Comparison of ENCODE assay signal across 8 mouse cellular contexts in genomic region chr1:60715651-60716196, GRCm38 (mm10). TPM values are rescaled to one million over a fixed set of nuclear protein-coding genes. Genes with fewer than 3 reads are reported as not detected.
DNase-seq lines count a peak whose midpoint lies in the region; ATAC-seq and TF ChIP-seq lines count a peak whose summit lies in the region.

No protein-coding gene starts in this region.

- intact Hi-C loops in heart, postnatal 14 days (cut with DNase I) = loop anchor here (2.0 to 10.0 kb wide), 5 partner anchors 47 to 239 kb away; partner anchors contain the start of gene Raph1

- H3K9ac ChIP-seq in embryonic facial prominence, embryonic 14.5 days (ENCODE audit: low read depth, low read length) = no peak overlapping the region
- no peak overlapping the region for H3K9ac ChIP-seq in midbrain, embryonic 11.5 days (ENCODE audit: low read length)

- H3K4me2 ChIP-seq in embryonic facial prominence, embryonic 14.5 days (ENCODE audit: low read depth, low read length) = no peak overlapping the region
- H3K4me2 ChIP-seq in midbrain, embryonic 11.5 days = no peak overlapping the region

- TF ChIP-seq POLR2A in lung, adult 2 months (IDR thresholded peaks at IDR 0.05; ENCODE audit: borderline replicate concordance, extremely low read depth, low read depth, low read length) = no peak

- WGBS in embryonic facial prominence, embryonic 14.5 days = 54% methylated on average over 8 of the region's 8 CpGs
- WGBS in embryonic facial prominence, embryonic 10.5 days = 77% methylated on average over 8 of the region's 8 CpGs
- WGBS in lung, adult 2 months = 28% methylated on average over 8 of the region's 8 CpGs
- WGBS in midbrain, embryonic 11.5 days = 86% methylated on average over 8 of the region's 8 CpGs

- H3K9me3 ChIP-seq in embryonic facial prominence, embryonic 14.5 days (ENCODE audit: control insufficient read depth, low read length) = no peaks in the 10 kb centered on the region
- H3K9me3 ChIP-seq in embryonic facial prominence, embryonic 10.5 days = 0 out of 2 replicates have a peak, but pooled peaks cover 3% of the 10 kb centered on the region
- H3K9me3 ChIP-seq in midbrain, embryonic 11.5 days (ENCODE audit: control insufficient read depth, low read length) = no peaks in the 10 kb centered on the region

- H3K27ac ChIP-seq in embryonic facial prominence, embryonic 14.5 days (replicated peaks; ENCODE audit: low read depth, low read length) = peak overlapping the region; percentile 52
- H3K27ac ChIP-seq in embryonic facial prominence, embryonic 10.5 days (replicated peaks) = no peak overlapping the region
- peak overlapping the region; percentile 75 for H3K27ac ChIP-seq in brown adipose tissue, adult 24 weeks (replicated peaks; ENCODE audit: low read depth, low read length)
- no peak overlapping the region for H3K27ac ChIP-seq in midbrain, embryonic 11.5 days (ENCODE audit: low read depth, low read length)

- H3K27me3 ChIP-seq in embryonic facial prominence, embryonic 14.5 days (replicated peaks; ENCODE audit: control insufficient read depth, insufficient read depth, low read length) = no peaks in the 10 kb centered on the region
- no peaks in the 10 kb centered on the region for H3K27me3 ChIP-seq in embryonic facial prominence, embryonic 10.5 days (replicated peaks; ENCODE audit: low read depth, poor library complexity, severe bottlenecking)
- H3K27me3 ChIP-seq in midbrain, embryonic 11.5 days (ENCODE audit: control insufficient read depth, insufficient read depth, low read length) = no peaks in the 10 kb centered on the region

- no peak; the same call in 1 of the 2 replicates for ATAC-seq in embryonic facial prominence, embryonic 14.5 days (ENCODE audit: low read depth)
- no peak for ATAC-seq in CD4-positive, CD25-positive, alpha-beta regulatory T cell, adult 4 months
- no peak for ATAC-seq in midbrain, embryonic 11.5 days (ENCODE audit: low FRiP score)

- TF ChIP-seq CTCF in lung, adult 2 months (IDR thresholded peaks at IDR 0.05; ENCODE audit: insufficient read depth, low read length) = no peak

- H3K36me3 ChIP-seq in embryonic facial prominence, embryonic 14.5 days (ENCODE audit: control insufficient read depth, insufficient read depth, low read length) = no peaks in the 10 kb centered on the region
- H3K36me3 ChIP-seq in embryonic facial prominence, embryonic 10.5 days (replicated peaks) = no peaks in the 10 kb centered on the region
- no peaks in the 10 kb centered on the region for H3K36me3 ChIP-seq in midbrain, embryonic 11.5 days (ENCODE audit: control insufficient read depth, insufficient read depth, low read length)

- no peak overlapping the region for H3K4me3 ChIP-seq in embryonic facial prominence, embryonic 14.5 days (ENCODE audit: low read depth, low read length)
- no peak overlapping the region for H3K4me3 ChIP-seq in embryonic facial prominence, embryonic 10.5 days
- 0 out of 2 replicates have a peak overlapping the region, but pooled peaks have one; percentile 1 for H3K4me3 ChIP-seq in brown adipose tissue, adult 24 weeks (ENCODE audit: insufficient read depth, low read depth, low read length)
- H3K4me3 ChIP-seq in lung, adult 2 months (replicated peaks; ENCODE audit: extremely low read depth, low read depth, low read length) = no peak overlapping the region
- no peak overlapping the region for H3K4me3 ChIP-seq in midbrain, embryonic 11.5 days (ENCODE audit: low read depth, low read length)

- peak; percentile 60 for DNase-seq in embryonic facial prominence, embryonic 14.5 days (ENCODE audit: low spot score)
- DNase-seq in embryonic facial prominence, embryonic 10.5 days (ENCODE audit: low spot score) = no peak
- peak; percentile 46 to 55 for DNase-seq in heart, postnatal 14 days
- DNase-seq in lung, adult 2 months = peak; percentile 32
- no peak for DNase-seq in frontal cortex, postnatal 25 days (ENCODE audit: low spot score in 2 of 2)
- DNase-seq in midbrain, embryonic 11.5 days (ENCODE audit: low spot score, missing footprints) = no peak

- H3K4me1 ChIP-seq in embryonic facial prominence, embryonic 14.5 days (ENCODE audit: control insufficient read depth, insufficient read depth, low read length) = peaks cover 5% of the 10 kb centered on the region; the same call in 1 of the 2 replicates
- H3K4me1 ChIP-seq in embryonic facial prominence, embryonic 10.5 days = no peaks in the 10 kb centered on the region
- peaks cover 18% of the 10 kb centered on the region for H3K4me1 ChIP-seq in brown adipose tissue, adult 24 weeks (ENCODE audit: control insufficient read depth, insufficient read depth, insufficient read length, low read length)
- peaks cover 11% of the 10 kb centered on the region for H3K4me1 ChIP-seq in lung, adult 2 months (ENCODE audit: control insufficient read depth, insufficient read depth, low read length)
- no peaks in the 10 kb centered on the region for H3K4me1 ChIP-seq in midbrain, embryonic 11.5 days (ENCODE audit: control insufficient read depth, insufficient read depth, low read length)

RNA-seq across cellular contexts. Expression of gene Cd28, which starts 0.9 kb away (rescaled TPM):
- polyA plus RNA-seq in embryonic facial prominence, embryonic 14.5 days (2014; fragmentation: Nextera tagmentation; extraction: Ambion mirVana) = 0.28 and 0.35 TPM in 2 replicates
- 0.09 and 0.11 TPM in 2 replicates for polyA plus RNA-seq in embryonic facial prominence, embryonic 10.5 days (2016; fragmentation: Nextera tagmentation; extraction: Ambion mirVana)
- polyA plus RNA-seq in brown adipose tissue, adult 24 weeks (2012; ENCODE audit: insufficient read depth, insufficient read length, missing spikeins) = not detected in 2 replicates
- 1 to 10 TPM; 6.7 to 7.6 TPM for total RNA-seq in heart, postnatal 14 days (2021)
- 0.50 and 0.52 TPM in 2 replicates for polyA plus RNA-seq in lung, adult 2 months (2012; rRNA removed)
- polyA plus RNA-seq in CD4-positive, CD25-positive, alpha-beta regulatory T cell, adult 4 months (2017; shearing (Covaris generic)) = 100 to 1,000 TPM; 276 to 286 TPM
- polyA plus RNA-seq in midbrain, embryonic 11.5 days (2014; fragmentation: Nextera tagmentation; extraction: Ambion mirVana) = 0.10 and 0.28 TPM in 2 replicates

Comparison
In these comparisons a context has a peak if more than half of its experiments do, and no peak if none do; other contexts are left out.
1. DNase-seq: peak in embryonic facial prominence, embryonic 14.5 days (single experiment), heart, postnatal 14 days (2 of 2) and lung, adult 2 months (single experiment); none in embryonic facial prominence, embryonic 10.5 days (single experiment), frontal cortex, postnatal 25 days (0 of 2) and midbrain, embryonic 11.5 days (single experiment).
2. H3K27ac ChIP-seq: peak in embryonic facial prominence, embryonic 14.5 days (single experiment) and brown adipose tissue, adult 24 weeks (single experiment); none in embryonic facial prominence, embryonic 10.5 days (single experiment) and midbrain, embryonic 11.5 days (single experiment).
3. RNA of gene Cd28, which starts 0.9 kb away (polyA plus RNA-seq): 276 to 286 TPM in CD4-positive, CD25-positive, alpha-beta regulatory T cell, adult 4 months; 0.50 to 0.52 TPM in lung, adult 2 months, 0.28 to 0.35 TPM in embryonic facial prominence, embryonic 14.5 days, 0.10 to 0.28 TPM in midbrain, embryonic 11.5 days, 0.09 to 0.11 TPM in embryonic facial prominence, embryonic 10.5 days and not detected in brown adipose tissue, adult 24 weeks; every median in the first group is over 100 times any median in the second.